Mouse (Mus musculus): ENCODE results near the gene Trp53bp2.

DNA sequence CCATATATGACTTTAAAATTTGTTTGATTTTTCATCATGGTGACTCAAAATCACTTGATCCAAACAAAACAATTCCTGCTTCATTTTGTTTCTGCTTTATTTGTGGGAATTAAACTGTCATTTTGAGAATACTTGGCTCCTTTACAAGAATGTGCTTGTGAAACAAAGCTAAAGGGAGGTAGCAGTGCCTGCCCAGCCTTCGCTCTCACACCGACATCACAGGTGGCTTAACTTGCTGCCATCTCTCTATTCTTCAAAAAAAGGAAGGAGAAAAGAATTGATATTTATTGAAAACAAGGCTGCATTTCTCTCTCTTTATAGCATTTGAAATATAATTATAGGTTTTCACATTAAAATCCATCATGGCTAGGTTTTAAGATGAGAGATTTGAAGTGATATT, 15.3 kb downstream of the Trp53bp2 start:
- TF ChIP-seq CTCF (IDR thresholded peaks at IDR 0.05; ENCODE audit: control insufficient read depth, insufficient read depth, insufficient read length) (no peak), MAX (IDR thresholded peaks at IDR 0.05) (no peak), FOSL1 (IDR thresholded peaks at IDR 0.05; ENCODE audit: insufficient read depth, low read length, poor library complexity, severe bottlenecking) (no peak), USF1 (IDR thresholded peaks at IDR 0.05; ENCODE audit: low read depth) (no peak), MYOD1 (IDR thresholded peaks at IDR 0.05; ENCODE audit: control insufficient read depth, insufficient read length, low read depth) (no peak)

All from C2C12 (cell line).